Mouse (Mus musculus) hindbrain, embryonic 16.5 days (tissue): Measurements from ENCODE around the gene Vrtn. TPM values are rescaled to one million over a fixed set of nuclear protein-coding genes. Genes with fewer than 3 reads are reported as not detected.

Experiments used
- polyA plus RNA-seq: library from polyadenylated mRNA; unstranded; fragments of >200 nt; fragmentation: Nextera tagmentation; extraction: Ambion mirVana; gene quantifications from 2 replicates; pipeline ENCODE4 v1.2.1, GENCODE M21; 2015

Vrtn gene
- polyA plus RNA-seq, 1 experiment from 2014 or later, result not detected

Other genes with a start within 250 kb of the Vrtn start
- gene Entpd5, start 232.0 kb upstream of the Vrtn start, polyA plus RNA-seq, result 11.9 and 14.6 TPM in 2 replicates
- 2.9 and 3.5 TPM in 2 replicates for gene Bbof1, start 231.9 kb upstream of the Vrtn start, polyA plus RNA-seq
- 21.3 and 23.5 TPM in 2 replicates for gene Rnf113a2, start 223.8 kb upstream of the Vrtn start, polyA plus RNA-seq
- 41.3 and 41.8 TPM in 2 replicates for gene Aldh6a1, start 190.0 kb upstream of the Vrtn start, polyA plus RNA-seq
- gene Lin52, start 189.6 kb upstream of the Vrtn start, polyA plus RNA-seq, result 31.9 and 32.4 TPM in 2 replicates
- 3.0 and 3.7 TPM in 2 replicates for gene Vsx2, start 71.3 kb upstream of the Vrtn start, polyA plus RNA-seq
- gene Abcd4, start 23.6 kb upstream of the Vrtn start, polyA plus RNA-seq, result 13.6 and 14.5 TPM in 2 replicates
- 12.0 and 13.3 TPM in 2 replicates for gene Syndig1l, start 57.8 kb downstream of the Vrtn start, polyA plus RNA-seq
- 57.6 and 59.6 TPM in 2 replicates for gene Npc2, start 132.1 kb downstream of the Vrtn start, polyA plus RNA-seq
- gene Isca2, start 132.2 kb downstream of the Vrtn start, polyA plus RNA-seq, result 140 and 142 TPM in 2 replicates
- gene Ltbp2, start 235.5 kb downstream of the Vrtn start, polyA plus RNA-seq, result 0.20 and 0.31 TPM in 2 replicates